Mouse (Mus musculus) macrophage (primary cell): ENCODE measurements at regions not wholly inside any gene's neighbourhood (a gene's known extent, or its start where the extent isn't known, plus 50 kb on each side); places are given as distances from the start of the nearest gene placed in this dataset.

Experiments
- H3K27ac ChIP-seq: fragments of 350-480 bp; formaldehyde crosslinking; 2 replicates; pipeline ENCODE4 v1.9.0; 2021
- H3K36me3 ChIP-seq: fragments of 350-480 bp; formaldehyde crosslinking; 2 replicates; pipeline ENCODE4 v1.9.0; 2021; ENCODE audit errors: inconsistent target
- H3K4me3 ChIP-seq: fragments of 350-480 bp; formaldehyde crosslinking; 2 replicates; pipeline ENCODE4 v1.9.0; 2021; ENCODE audit errors: inconsistent target
- H3K79me2 ChIP-seq: fragments of 350-480 bp; formaldehyde crosslinking; 2 replicates; pipeline ENCODE4 v1.9.0; 2021; ENCODE audit errors: inconsistent target
- WGBS: methylation state at CpG from one replicate; pipeline ENCODE4 v1.1.7; 2026; ENCODE audit warnings: inconsistent platforms; ENCODE audit not compliant: missing documents; 5-methylcytosine and 5-hydroxymethylcytosine counted together

- Histone ChIP-seq H3K4me3 (no peak overlapping the region), H3K27ac (no peak overlapping the region), H3K36me3 (no peaks in the 10 kb centered on the region), H3K79me2 (no peaks in the 10 kb centered on the region)
- 87% methylated on average over 4 of the region's 4 CpGs for WGBS
Measured at GRCm38 (mm10) chr11:16701826-16702225, 50.2 kb upstream of the Egfr start.
